Mouse (Mus musculus) megakaryocyte, embryonic 14.5 days (primary cell): ENCODE data around the gene Prpf40b. TPM values are rescaled to one million over a fixed set of nuclear protein-coding genes. Genes with fewer than 3 reads are reported as not detected.

ENCODE experiments used
- H3K27me3 ChIP-seq: replicated peaks from 2 replicates; pipeline ENCODE3; 2012; ENCODE audit warnings: inconsistent platforms
- H3K36me3 ChIP-seq: replicated peaks from 2 replicates; pipeline ENCODE3; 2012; ENCODE audit warnings: low read length, inconsistent platforms, mixed read lengths
- H3K4me1 ChIP-seq: 2 replicates; pipeline ENCODE4 v1.6.1; 2012; ENCODE audit warnings: inconsistent platforms
- H3K4me3 ChIP-seq: replicated peaks from 2 replicates; pipeline ENCODE3; 2012; ENCODE audit warnings: moderate library complexity, mild to moderate bottlenecking, inconsistent platforms
- H3K9me3 ChIP-seq: 2 replicates; pipeline ENCODE4 v1.6.1; 2012; ENCODE audit warnings: inconsistent platforms
- FLI1 ChIP-seq: IDR thresholded peaks from 2 replicates; pipeline ENCODE4 v1.6.1; 2012; ENCODE audit warnings: low read length, inconsistent platforms, mixed read lengths
- GATA1 ChIP-seq: IDR thresholded peaks from 3 replicates; pipeline ENCODE4 v1.6.1; 2012; ENCODE audit warnings: mixed read lengths, low read length, inconsistent platforms, borderline replicate concordance
- polyA plus RNA-seq: library from polyadenylated mRNA; stranded (reverse); fragments of >175 nt; gene quantifications from 2 replicates; pipeline ENCODE4 v1.2.3, GENCODE M21; 2012; ENCODE audit warnings: low replicate concordance; ENCODE audit not compliant: insufficient read depth

The Prpf40b gene
- polyA plus RNA-seq, 1 experiment = 14.7 TPM

DNA sequence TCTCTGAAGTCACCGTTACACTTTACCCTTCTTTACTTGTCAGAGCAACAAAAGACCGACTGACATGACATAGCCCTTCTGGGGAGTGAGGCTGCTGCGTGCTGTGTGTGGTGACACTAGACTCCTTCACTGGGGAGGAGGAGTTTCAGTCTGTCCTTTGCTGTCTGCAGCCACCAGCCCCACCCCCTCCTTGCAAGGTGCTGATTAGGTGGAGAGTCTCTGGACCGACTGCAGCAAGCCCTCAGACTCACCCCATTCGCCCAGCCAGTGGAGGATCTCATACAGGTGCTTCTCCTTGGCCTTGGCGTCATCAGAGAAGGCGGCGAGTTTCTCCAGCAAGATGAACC lies 9.7 kb upstream of the Prpf40b start:
- Histone ChIP-seq H3K4me3 (peak overlapping the region; percentile 46), H3K4me1 (peaks cover 19% of the 10 kb centered on the region), H3K36me3 (no peaks in the 10 kb centered on the region), H3K9me3 (peaks cover 6% of the 10 kb centered on the region; the same call in 1 of the 2 replicates), H3K27me3 (peaks cover 46% of the 10 kb centered on the region)
- no peak for TF ChIP-seq GATA1
- no peak for TF ChIP-seq FLI1

DNA sequence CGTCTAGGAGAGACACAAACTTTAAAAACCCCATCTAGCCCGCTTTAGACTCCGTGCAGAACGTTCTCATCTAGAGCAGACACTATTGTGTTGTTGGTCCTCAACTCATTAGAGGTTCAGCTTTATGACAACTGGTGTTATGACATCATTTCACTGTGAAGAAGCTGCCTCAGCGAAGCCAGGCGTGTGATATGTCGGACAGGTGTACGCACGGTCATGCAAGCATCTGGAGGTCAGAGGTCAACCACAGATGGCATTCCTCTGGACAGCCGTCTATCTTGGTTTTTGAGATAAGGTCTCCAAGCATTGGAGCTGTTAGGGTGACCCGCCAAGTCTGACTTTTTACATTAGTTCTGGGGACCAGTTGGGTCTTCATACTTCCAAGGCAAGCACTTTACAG lies 4.3 kb upstream of the Prpf40b start:
- no peak for TF ChIP-seq FLI1
- no peak for TF ChIP-seq GATA1
- peaks cover 11% of the 10 kb centered on the region for H3K4me1 ChIP-seq
- no peak overlapping the region for H3K4me3 ChIP-seq
- H3K9me3 ChIP-seq = peaks cover 12% of the 10 kb centered on the region; the same call in 1 of the 2 replicates
- peaks cover 28% of the 10 kb centered on the region for H3K27me3 ChIP-seq
- no peaks in the 10 kb centered on the region for H3K36me3 ChIP-seq

- Histone ChIP-seq H3K27me3 (peaks cover 20% of the 10 kb centered on the region), H3K36me3 (no peaks in the 10 kb centered on the region), H3K9me3 (peaks cover 8% of the 10 kb centered on the region; the same call in 1 of the 2 replicates), H3K4me3 (peak overlapping the region; percentile 90), H3K4me1 (peaks cover 19% of the 10 kb centered on the region)
- TF ChIP-seq FLI1 = no peak
Measured at GRCm38 (mm10) chr15:99294287-99294686, 600 bp upstream of the Prpf40b start.

GRCm38 (mm10) chr15:99295484-99295981 lies 646 bp downstream of the Prpf40b start, which contains the start of gene Fam186b:
Gene Fam186b, minus strand, starts transcription at chr15:99295888.
- TF ChIP-seq GATA1 (no peak), FLI1 (no peak)
- peak within 1 kb of the TSS; percentile 90 for H3K4me3 ChIP-seq
- H3K9me3 ChIP-seq = peaks cover 1% of the 10 kb centered on the region; the same call in 1 of the 2 replicates
- no peaks in the 10 kb centered on the region for H3K36me3 ChIP-seq
- peaks cover 19% of the 10 kb centered on the region for H3K4me1 ChIP-seq
- peaks cover 20% of the 10 kb centered on the region for H3K27me3 ChIP-seq

- Histone ChIP-seq H3K27me3 (peaks cover 19% of the 10 kb centered on the region), H3K4me3 (peak overlapping the region; percentile 7), H3K4me1 (peaks cover 19% of the 10 kb centered on the region)
Measured at GRCm38 (mm10) chr15:99296213-99296612, 1.3 kb downstream of the Prpf40b start.

DNA sequence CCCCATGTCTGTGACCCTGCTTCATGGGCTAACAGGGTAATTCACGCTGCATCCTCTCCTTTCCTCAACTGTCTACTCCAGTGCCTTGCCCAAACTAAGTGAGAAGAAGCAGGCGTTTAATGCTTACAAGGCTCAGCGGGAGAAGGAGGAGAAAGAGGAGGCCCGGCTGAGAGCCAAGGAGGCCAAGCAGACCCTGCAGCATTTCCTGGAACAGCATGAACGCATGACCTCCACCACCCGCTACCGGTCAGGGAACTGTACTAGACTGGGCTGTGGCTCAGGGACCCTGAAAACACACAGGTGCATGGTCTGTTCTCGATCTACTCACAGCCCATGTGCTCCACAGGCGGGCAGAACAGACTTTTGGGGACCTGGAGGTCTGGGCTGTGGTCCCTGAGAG lies 12.6 kb downstream of the Prpf40b start:
- H3K27me3 ChIP-seq = peaks cover 2% of the 10 kb centered on the region
- peaks cover 17% of the 10 kb centered on the region for H3K4me1 ChIP-seq
- H3K9me3 ChIP-seq = no peaks in the 10 kb centered on the region
- peaks cover 79% of the 10 kb centered on the region for H3K36me3 ChIP-seq
- H3K4me3 ChIP-seq = no peak overlapping the region
- TF ChIP-seq FLI1 = no peak
- no peak for TF ChIP-seq GATA1

More at GRCm38 (mm10) chr15:99296213-99296612, 1.3 kb downstream of the Prpf40b start:
- TF ChIP-seq FLI1 = no peak
- no peak for TF ChIP-seq GATA1
- Histone ChIP-seq H3K9me3 (no peaks in the 10 kb centered on the region), H3K36me3 (no peaks in the 10 kb centered on the region)

DNA sequence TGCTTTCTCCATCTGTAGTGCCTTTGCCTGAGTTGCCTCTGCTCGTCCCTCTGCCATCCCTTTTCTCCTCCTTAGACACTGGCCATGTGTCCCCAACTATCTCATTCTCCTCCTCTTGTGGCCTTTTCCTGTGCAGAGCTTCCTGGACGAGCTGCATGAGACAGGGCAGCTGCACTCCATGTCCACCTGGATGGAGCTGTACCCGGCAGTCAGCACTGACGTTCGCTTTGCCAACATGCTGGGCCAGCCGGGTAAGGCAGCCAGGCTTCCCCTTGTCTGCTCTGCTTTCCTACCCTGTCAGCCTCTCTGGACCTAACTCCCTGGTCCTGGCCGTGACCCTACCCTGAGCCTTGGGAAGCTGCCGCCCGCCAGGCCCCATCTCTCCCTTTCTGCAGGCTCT lies 14.7 kb downstream of the Prpf40b start:
- TF ChIP-seq FLI1 = no peak
- Histone ChIP-seq H3K27me3 (no peaks in the 10 kb centered on the region), H3K4me3 (no peak overlapping the region), H3K36me3 (peaks cover 80% of the 10 kb centered on the region), H3K9me3 (no peaks in the 10 kb centered on the region), H3K4me1 (peaks cover 18% of the 10 kb centered on the region; the same call in 1 of the 2 replicates)

DNA sequence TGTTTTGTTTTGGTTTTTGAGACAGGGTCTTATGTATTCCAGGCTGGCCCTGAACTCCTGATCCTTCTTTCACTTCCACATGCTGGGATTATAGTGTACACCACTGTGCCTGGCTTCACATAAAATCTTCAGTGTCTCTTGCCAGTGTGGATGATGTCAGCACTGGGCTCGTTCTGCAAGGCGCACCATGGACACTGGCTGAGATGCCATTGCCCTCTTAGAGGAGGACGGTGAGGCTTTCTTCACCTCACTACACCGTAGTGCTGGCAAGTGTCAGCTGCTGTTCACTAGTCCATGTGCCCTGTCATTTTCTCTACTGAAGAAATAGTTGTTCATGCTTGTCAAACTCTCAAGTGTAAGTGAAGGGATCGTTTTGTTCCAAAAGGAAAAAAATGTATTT lies 15.7 kb downstream of the Prpf40b start:
- peaks cover 80% of the 10 kb centered on the region for H3K36me3 ChIP-seq
- H3K4me3 ChIP-seq = peak overlapping the region; percentile 53
- no peaks in the 10 kb centered on the region for H3K9me3 ChIP-seq
- H3K4me1 ChIP-seq = peaks cover 17% of the 10 kb centered on the region; the same call in 1 of the 2 replicates
- TF ChIP-seq GATA1 = no peak
- TF ChIP-seq FLI1 = no peak
- no peaks in the 10 kb centered on the region for H3K27me3 ChIP-seq

- no peak overlapping the region for H3K4me3 ChIP-seq
- TF ChIP-seq GATA1 (no peak), FLI1 (no peak)
- peaks cover 80% of the 10 kb centered on the region for H3K36me3 ChIP-seq
- peaks cover 46% of the 10 kb centered on the region for H3K4me1 ChIP-seq
- H3K27me3 ChIP-seq = no peaks in the 10 kb centered on the region
- H3K9me3 ChIP-seq = no peaks in the 10 kb centered on the region
Measured at GRCm38 (mm10) chr15:99314891-99315290, 20.0 kb downstream of the Prpf40b start.

DNA sequence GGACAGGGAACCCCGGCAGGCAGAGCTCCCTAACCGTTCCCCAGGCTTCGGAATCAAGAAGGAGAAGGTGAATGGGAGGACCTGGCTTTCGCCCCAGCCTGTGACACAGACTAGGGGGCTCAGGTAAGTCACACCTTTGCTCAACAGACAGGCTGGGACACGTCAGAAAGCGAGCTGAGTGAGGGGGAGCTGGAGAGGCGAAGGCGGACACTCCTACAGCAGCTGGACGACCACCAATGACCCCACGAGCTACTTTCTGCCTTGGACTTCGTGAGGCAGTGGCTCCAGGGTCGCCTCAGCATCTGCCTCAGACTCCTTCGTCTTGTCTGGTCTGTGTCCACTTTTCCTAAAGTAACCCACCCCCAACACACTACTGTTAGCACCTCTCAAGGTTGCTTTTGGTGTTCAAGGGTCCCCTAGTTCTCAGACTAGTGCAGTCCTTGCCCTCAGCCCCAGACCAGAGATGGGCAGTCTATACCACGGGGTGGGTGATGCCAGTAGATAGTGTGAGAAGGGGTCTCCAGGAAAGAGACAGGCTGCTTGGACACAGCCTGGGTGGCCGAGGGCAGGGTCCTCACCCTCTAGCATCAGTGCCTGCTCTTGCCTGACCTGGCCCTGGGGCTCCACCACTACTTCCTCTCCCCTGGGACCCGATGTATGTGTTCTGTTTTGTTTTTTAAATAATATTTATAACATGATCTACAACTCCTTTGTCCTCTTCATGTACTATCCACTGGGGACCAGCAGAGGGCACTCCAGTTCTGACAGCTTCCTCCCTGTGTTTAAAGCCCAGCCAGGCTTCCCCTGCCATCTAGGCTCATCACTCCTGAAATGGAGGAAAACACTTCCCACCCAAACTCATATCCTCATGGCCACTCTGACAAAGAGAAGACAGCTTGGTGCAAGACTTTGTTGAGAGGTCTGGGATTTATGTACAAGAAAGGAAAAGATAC lies 21.7 kb downstream of the Prpf40b start:
- Histone ChIP-seq H3K4me3 (no peak overlapping the region), H3K36me3 (peaks cover 79% of the 10 kb centered on the region), H3K9me3 (no peaks in the 10 kb centered on the region), H3K27me3 (no peaks in the 10 kb centered on the region), H3K4me1 (peaks cover 59% of the 10 kb centered on the region)
- no peak for TF ChIP-seq FLI1
- TF ChIP-seq GATA1 = no peak
